Mouse (Mus musculus): Measurements from ENCODE around the gene Eid3.

The Eid3 gene

GRCm38 (mm10) chr10:82860929-82861315 is 5.5 kb upstream of the Eid3 start:
- no peak for DNase-seq (ENCODE audit: low spot score)

GRCm38 (mm10) chr10:82863106-82863680 is 3.2 kb upstream of the Eid3 start:
- DNase-seq (ENCODE audit: low spot score) = no peak

GRCm38 (mm10) chr10:82863827-82864226 is 2.6 kb upstream of the Eid3 start:
- DNase-seq (ENCODE audit: low spot score) = no peak

- DNase-seq (ENCODE audit: low spot score) = no peak
These were observed 406 bp downstream of the Eid3 start for GRCm38 (mm10) chr10:82866832-82867231.

GRCm38 (mm10) chr10:82868418-82869086 is 2.1 kb downstream of the Eid3 start:
- no peak for DNase-seq (ENCODE audit: low spot score)

- DNase-seq (ENCODE audit: low spot score) = no peak
These were observed 9.0 kb downstream of the Eid3 start for GRCm38 (mm10) chr10:82875446-82875845.

GRCm38 (mm10) chr10:82876076-82876796 is 9.8 kb downstream of the Eid3 start:
- DNase-seq (ENCODE audit: low spot score) = no peak

- DNase-seq (ENCODE audit: low spot score) = no peak
These were observed 20.9 kb downstream of the Eid3 start for GRCm38 (mm10) chr10:82887354-82887753.

- no peak for DNase-seq (ENCODE audit: low spot score)
These were observed 22.1 kb downstream of the Eid3 start for GRCm38 (mm10) chr10:82888576-82888975.

- peak; percentile 70 for DNase-seq (ENCODE audit: low spot score)
These were observed 23.1 kb downstream of the Eid3 start for GRCm38 (mm10) chr10:82889447-82889973.

GRCm38 (mm10) chr10:82890936-82891335 is 24.5 kb downstream of the Eid3 start:
- no peak for DNase-seq (ENCODE audit: low spot score)

- DNase-seq (ENCODE audit: low spot score) = no peak
These were observed 25.0 kb downstream of the Eid3 start for GRCm38 (mm10) chr10:82891427-82891826.

GRCm38 (mm10) chr10:82892442-82893055 is 26.1 kb downstream of the Eid3 start:
- no peak for DNase-seq (ENCODE audit: low spot score)

- DNase-seq (ENCODE audit: low spot score) = no peak
These were observed 27.6 kb downstream of the Eid3 start for GRCm38 (mm10) chr10:82893872-82894650.

GRCm38 (mm10) chr10:82897936-82898335 is 31.5 kb downstream of the Eid3 start:
- DNase-seq (ENCODE audit: low spot score) = no peak

- DNase-seq (ENCODE audit: low spot score) = no peak
These were observed 32.5 kb downstream of the Eid3 start for GRCm38 (mm10) chr10:82898893-82899292.

GRCm38 (mm10) chr10:82899810-82900421 is 33.5 kb downstream of the Eid3 start:
- no peak for DNase-seq (ENCODE audit: low spot score)

- no peak for DNase-seq (ENCODE audit: low spot score)
These were observed 34.1 kb downstream of the Eid3 start for GRCm38 (mm10) chr10:82900546-82900945.

GRCm38 (mm10) chr10:82901436-82901835 is 35.0 kb downstream of the Eid3 start:
- DNase-seq (ENCODE audit: low spot score) = peak; percentile 57

- no peak for DNase-seq (ENCODE audit: low spot score)
These were observed 42.1 kb downstream of the Eid3 start for GRCm38 (mm10) chr10:82908526-82908925.

GRCm38 (mm10) chr10:82909382-82909781 is 43.0 kb downstream of the Eid3 start:
- DNase-seq (ENCODE audit: low spot score) = no peak

Data from ovary, adult 18-20 months (tissue).